Mouse (Mus musculus): Measurements from ENCODE around the gene Asrgl1. TPM values are rescaled to one million over a fixed set of nuclear protein-coding genes. Genes with fewer than 3 reads are reported as not detected.

The Asrgl1 gene
- total and polyA plus RNA-seq, 2 experiments from 2014 or later, result 31.3 to 37.4 TPM

GRCm38 (mm10) chr19:9106096-9106495 is 29.3 kb downstream of the Asrgl1 start:
- Histone ChIP-seq H3K9me3 (ENCODE audit: low read length) (no peaks in the 10 kb centered on the region), H3K36me3 (ENCODE audit: insufficient read depth) (no peaks in the 10 kb centered on the region), H3K4me2 (ENCODE audit: low read depth) (no peak overlapping the region), H3K9ac (no peak overlapping the region), H3K27ac (ENCODE audit: low read depth, low read length) (no peak overlapping the region), H3K27me3 (ENCODE audit: insufficient read depth, low read length) (no peaks in the 10 kb centered on the region), H3K4me3 (ENCODE audit: low read depth, low read length) (no peak overlapping the region), H3K4me1 (ENCODE audit: insufficient read depth) (no peaks in the 10 kb centered on the region)
- no peak for TF ChIP-seq CTCF (IDR thresholded peaks at IDR 0.05; ENCODE audit: low read depth)
- no peak for ATAC-seq
- WGBS, result 73% methylated on average over 5 of the region's 5 CpGs
- no peak for DNase-seq

- Histone ChIP-seq H3K9ac (no peak overlapping the region), H3K27ac (ENCODE audit: low read depth, low read length) (no peak overlapping the region), H3K9me3 (ENCODE audit: low read length) (no peaks in the 10 kb centered on the region), H3K36me3 (ENCODE audit: insufficient read depth) (no peaks in the 10 kb centered on the region), H3K27me3 (ENCODE audit: insufficient read depth, low read length) (no peaks in the 10 kb centered on the region), H3K4me3 (ENCODE audit: low read depth, low read length) (no peak overlapping the region), H3K4me2 (ENCODE audit: low read depth) (no peak overlapping the region), H3K4me1 (ENCODE audit: insufficient read depth) (no peaks in the 10 kb centered on the region)
- no peak for TF ChIP-seq CTCF (IDR thresholded peaks at IDR 0.05; ENCODE audit: low read depth)
- no peak for DNase-seq
- WGBS, result 54% methylated on average over 3 of the region's 3 CpGs
- no peak for ATAC-seq
Measured at GRCm38 (mm10) chr19:9105101-9105685, 30.2 kb downstream of the Asrgl1 start.

GRCm38 (mm10) chr19:9103986-9104385 is 31.4 kb downstream of the Asrgl1 start:
- H3K9me3 ChIP-seq (ENCODE audit: low read length), result no peaks in the 10 kb centered on the region
- H3K4me3 ChIP-seq (ENCODE audit: low read depth, low read length), result no peak overlapping the region
- TF ChIP-seq CTCF (IDR thresholded peaks at IDR 0.05; ENCODE audit: low read depth), result no peak
- ATAC-seq, result no peak
- no peak overlapping the region for H3K27ac ChIP-seq (ENCODE audit: low read depth, low read length)
- DNase-seq, result no peak
- no peaks in the 10 kb centered on the region for H3K27me3 ChIP-seq (ENCODE audit: insufficient read depth, low read length)
- H3K36me3 ChIP-seq (ENCODE audit: insufficient read depth), result no peaks in the 10 kb centered on the region
- WGBS, result 83% methylated on average over 4 of the region's 4 CpGs
- H3K9ac ChIP-seq, result no peak overlapping the region
- H3K4me2 ChIP-seq (ENCODE audit: low read depth), result no peak overlapping the region
- no peaks in the 10 kb centered on the region for H3K4me1 ChIP-seq (ENCODE audit: insufficient read depth)

GRCm38 (mm10) chr19:9101062-9101457 is 34.4 kb downstream of the Asrgl1 start:
- DNase-seq (no peak), ATAC-seq (no peak)
- H3K27ac ChIP-seq (ENCODE audit: low read depth, low read length), result no peak overlapping the region
- no peaks in the 10 kb centered on the region for H3K36me3 ChIP-seq (ENCODE audit: insufficient read depth)
- no peaks in the 10 kb centered on the region for H3K27me3 ChIP-seq (ENCODE audit: insufficient read depth, low read length)
- 70% methylated on average over 2 of the region's 2 CpGs for WGBS
- no peak for TF ChIP-seq CTCF (IDR thresholded peaks at IDR 0.05; ENCODE audit: low read depth)
- H3K9ac ChIP-seq, result no peak overlapping the region
- no peak overlapping the region for H3K4me2 ChIP-seq (ENCODE audit: low read depth)
- H3K4me3 ChIP-seq (ENCODE audit: low read depth, low read length), result no peak overlapping the region
- H3K9me3 ChIP-seq (ENCODE audit: low read length), result no peaks in the 10 kb centered on the region
- no peaks in the 10 kb centered on the region for H3K4me1 ChIP-seq (ENCODE audit: insufficient read depth)

GRCm38 (mm10) chr19:9100297-9101061 is 35.0 kb downstream of the Asrgl1 start:
- H3K4me3 ChIP-seq (ENCODE audit: low read depth, low read length), result no peak overlapping the region
- WGBS, result 84% methylated on average over 17 of the region's 17 CpGs
- no peak overlapping the region for H3K4me2 ChIP-seq (ENCODE audit: low read depth)
- TF ChIP-seq CTCF (IDR thresholded peaks at IDR 0.05; ENCODE audit: low read depth), result no peak
- no peak overlapping the region for H3K9ac ChIP-seq
- no peaks in the 10 kb centered on the region for H3K36me3 ChIP-seq (ENCODE audit: insufficient read depth)
- no peak for DNase-seq
- H3K27me3 ChIP-seq (ENCODE audit: insufficient read depth, low read length), result no peaks in the 10 kb centered on the region
- no peak overlapping the region for H3K27ac ChIP-seq (ENCODE audit: low read depth, low read length)
- no peaks in the 10 kb centered on the region for H3K4me1 ChIP-seq (ENCODE audit: insufficient read depth)
- H3K9me3 ChIP-seq (ENCODE audit: low read length), result no peaks in the 10 kb centered on the region
- no peak for ATAC-seq

- Histone ChIP-seq H3K27ac (ENCODE audit: low read depth, low read length) (no peak overlapping the region), H3K4me1 (ENCODE audit: insufficient read depth) (no peaks in the 10 kb centered on the region), H3K36me3 (ENCODE audit: insufficient read depth) (no peaks in the 10 kb centered on the region), H3K4me3 (ENCODE audit: low read depth, low read length) (no peak overlapping the region), H3K27me3 (ENCODE audit: insufficient read depth, low read length) (no peaks in the 10 kb centered on the region), H3K4me2 (ENCODE audit: low read depth) (no peak overlapping the region), H3K9ac (no peak overlapping the region), H3K9me3 (ENCODE audit: low read length) (no peaks in the 10 kb centered on the region)
- WGBS, result 83% methylated on average over 8 of the region's 8 CpGs
- DNase-seq (no peak), ATAC-seq (no peak)
- no peak for TF ChIP-seq CTCF (IDR thresholded peaks at IDR 0.05; ENCODE audit: low read depth)
Measured at GRCm38 (mm10) chr19:9099751-9100150, 35.7 kb downstream of the Asrgl1 start.

GRCm38 (mm10) chr19:9097441-9097840 is 38.0 kb downstream of the Asrgl1 start:
- WGBS, result 45% methylated on average over 13 of the region's 13 CpGs
- ATAC-seq (no peak), DNase-seq (no peak)

More at GRCm38 (mm10) chr19:9097441-9097840, 38.0 kb downstream of the Asrgl1 start:
- Histone ChIP-seq H3K36me3 (ENCODE audit: insufficient read depth) (no peaks in the 10 kb centered on the region), H3K4me3 (ENCODE audit: low read depth, low read length) (no peak overlapping the region), H3K9ac (no peak overlapping the region), H3K27ac (ENCODE audit: low read depth, low read length) (no peak overlapping the region), H3K4me2 (ENCODE audit: low read depth) (no peak overlapping the region), H3K4me1 (ENCODE audit: insufficient read depth) (no peaks in the 10 kb centered on the region), H3K9me3 (ENCODE audit: low read length) (no peaks in the 10 kb centered on the region), H3K27me3 (ENCODE audit: insufficient read depth, low read length) (no peaks in the 10 kb centered on the region)
- TF ChIP-seq CTCF (IDR thresholded peaks at IDR 0.05; ENCODE audit: low read depth), result no peak

All from forebrain, postnatal 0 days (tissue).